Mouse (Mus musculus): ENCODE results near the gene Pttg1.
A peak's percentile ranks its signal among the peaks of the same experiment; 100 is the strongest.

The Pttg1 gene

DNA sequence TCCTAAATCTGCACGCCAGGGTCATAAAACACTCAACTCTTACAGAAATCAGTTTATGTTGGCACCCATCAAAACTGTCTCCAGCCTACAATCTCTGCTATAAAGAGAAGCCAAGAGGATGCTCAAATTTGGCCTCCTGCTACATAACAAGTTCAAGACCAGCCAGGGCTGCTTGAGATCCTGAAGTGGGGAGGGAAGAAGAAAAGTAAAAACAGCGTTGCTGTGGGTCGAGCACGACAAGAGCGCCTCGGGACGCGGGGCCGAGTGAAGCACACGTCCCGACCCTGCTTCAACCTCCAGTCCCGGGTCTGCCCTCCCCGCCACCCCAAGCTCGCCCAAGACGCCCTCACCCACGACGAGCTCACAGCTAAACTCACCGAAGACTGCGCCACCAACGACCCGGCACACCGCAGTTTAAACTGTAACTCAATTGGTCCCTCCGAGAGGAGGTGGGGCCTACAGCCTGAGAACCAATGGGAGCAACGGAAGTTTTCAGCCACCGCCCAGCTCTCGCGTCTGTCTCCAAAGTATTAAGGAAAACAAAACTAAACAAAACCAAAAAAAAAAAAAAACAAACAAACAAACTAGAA, at the start of gene Pttg1:
Pttg1 (minus strand) TSS at position 428 of the 590 bp plus-strand sequence.
- peak; percentile 93 for DNase-seq (ENCODE audit: low read depth, low spot score)

DNA sequence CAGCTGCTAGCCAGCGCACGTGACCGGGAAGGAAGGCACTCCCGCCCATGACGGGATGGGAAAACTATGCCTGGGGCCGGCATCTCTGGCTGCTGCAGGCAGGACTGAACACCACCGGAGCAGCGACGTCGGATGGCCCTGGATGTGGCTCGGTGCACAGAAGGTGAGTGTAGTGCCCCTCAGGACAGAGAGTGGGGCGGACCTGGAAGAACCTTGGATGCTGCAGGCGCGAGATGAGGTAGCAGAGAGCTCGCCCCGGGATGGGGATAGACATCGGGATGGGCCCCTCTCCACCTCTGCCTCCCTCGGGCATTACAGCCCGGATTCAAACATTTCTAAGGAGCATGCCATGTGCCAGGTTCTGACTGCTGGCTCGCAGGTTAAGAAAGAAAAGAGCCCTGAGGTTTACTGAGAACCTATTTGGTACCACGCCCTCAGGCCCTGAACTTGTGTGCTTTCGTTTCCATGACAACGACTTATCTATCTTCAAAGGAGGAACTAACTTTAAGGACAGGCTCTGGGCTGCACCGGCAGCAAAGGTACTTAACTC, 48.2 kb upstream of the Pttg1 start, which contains the start of gene C1qtnf2:
C1qtnf2 (plus strand) TSS at position 52 of the 550 bp plus-strand sequence.
- peak; percentile 52 for DNase-seq (ENCODE audit: low read depth, low spot score)

DNA sequence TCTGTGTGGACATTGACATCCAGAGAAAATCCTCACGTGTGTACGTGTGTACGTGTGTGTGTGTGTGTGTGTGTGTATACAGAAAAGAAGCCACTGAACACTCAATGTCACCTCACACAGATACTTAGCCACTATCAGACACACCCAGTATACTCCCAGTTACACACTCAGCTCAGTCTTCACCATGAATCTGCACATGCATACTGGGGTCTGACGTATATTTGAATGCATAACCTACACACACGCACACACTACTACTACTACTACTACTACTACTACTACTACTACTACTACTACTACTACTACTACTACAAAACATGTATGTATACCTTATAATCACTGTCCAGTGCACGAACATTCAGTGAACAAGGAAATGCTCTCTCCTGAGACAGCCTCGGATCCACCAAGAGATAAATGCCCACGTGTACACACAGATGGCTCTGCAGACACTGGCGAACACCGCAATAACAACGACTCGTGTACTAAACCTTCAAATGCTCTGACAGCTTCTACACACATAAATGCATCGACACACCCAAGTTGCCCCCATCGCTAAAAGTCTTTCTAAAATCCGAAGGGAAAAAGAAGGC, 47.7 kb upstream of the Pttg1 start:
- no peak for DNase-seq (ENCODE audit: low read depth, low spot score)

DNA sequence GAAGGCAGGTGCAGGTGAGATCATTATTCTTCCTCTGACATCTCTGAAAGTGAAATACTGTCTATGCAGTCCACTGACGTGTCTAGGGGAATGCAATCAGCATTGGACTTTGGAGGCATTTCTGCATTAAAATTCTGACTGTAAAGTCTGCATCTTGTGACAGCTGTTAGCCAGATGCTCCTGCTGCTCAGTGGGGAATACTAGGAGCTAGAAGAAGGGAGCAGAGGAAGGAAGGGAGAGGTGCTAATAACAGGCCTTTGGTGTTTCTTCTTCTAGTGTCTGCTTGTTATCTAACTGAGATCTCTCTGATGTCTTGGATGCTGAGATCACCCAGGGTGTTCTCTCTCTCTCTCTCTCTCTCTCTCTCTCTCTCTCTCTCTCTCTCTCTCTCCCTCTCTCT, 47.1 kb upstream of the Pttg1 start:
- no peak for DNase-seq (ENCODE audit: low read depth, low spot score)

DNA sequence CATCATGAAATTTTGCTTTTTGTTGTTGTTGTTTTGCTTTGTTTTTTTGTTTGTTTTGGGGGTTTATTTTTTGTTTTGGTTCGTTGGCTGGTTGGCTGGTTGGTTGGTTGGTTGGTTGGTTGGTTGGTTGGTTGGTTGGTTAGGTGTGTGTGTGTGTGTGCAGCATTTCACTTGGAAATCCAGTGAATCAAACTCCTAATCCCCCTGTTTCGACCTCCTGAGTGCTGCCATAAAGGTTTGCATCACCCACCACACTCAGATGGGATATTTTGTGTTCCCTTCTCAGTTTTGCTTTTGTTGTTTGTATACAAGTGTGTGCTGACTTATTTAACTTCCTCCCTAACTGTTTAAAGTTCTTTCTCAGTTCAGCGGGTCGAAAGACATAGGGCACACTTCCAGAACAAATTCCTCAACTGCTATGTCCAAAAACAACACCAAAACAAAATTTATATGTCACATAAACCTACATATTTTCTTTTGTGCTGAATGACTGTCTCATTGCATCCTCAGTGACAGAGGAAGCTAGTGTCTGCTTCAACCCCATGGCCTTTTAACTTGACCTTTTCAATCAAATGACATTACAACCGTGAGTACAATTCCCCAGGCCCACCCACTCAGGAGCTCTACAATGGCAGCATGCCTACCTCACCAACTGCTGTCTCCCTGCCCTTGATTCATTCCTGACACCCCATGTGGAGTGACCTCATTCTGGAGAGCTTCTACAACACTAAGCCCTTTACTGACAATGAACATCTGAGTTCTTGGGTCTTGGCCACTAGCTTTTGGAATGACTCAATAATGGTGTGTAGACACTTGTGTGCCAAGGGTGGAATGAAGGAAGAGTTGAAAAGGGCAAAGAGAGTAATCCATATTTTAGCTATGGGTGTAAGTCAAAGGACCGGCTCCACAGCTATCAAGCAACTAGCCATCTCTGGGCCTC, 45.1 kb upstream of the Pttg1 start:
- DNase-seq (ENCODE audit: low read depth, low spot score) = no peak

DNA sequence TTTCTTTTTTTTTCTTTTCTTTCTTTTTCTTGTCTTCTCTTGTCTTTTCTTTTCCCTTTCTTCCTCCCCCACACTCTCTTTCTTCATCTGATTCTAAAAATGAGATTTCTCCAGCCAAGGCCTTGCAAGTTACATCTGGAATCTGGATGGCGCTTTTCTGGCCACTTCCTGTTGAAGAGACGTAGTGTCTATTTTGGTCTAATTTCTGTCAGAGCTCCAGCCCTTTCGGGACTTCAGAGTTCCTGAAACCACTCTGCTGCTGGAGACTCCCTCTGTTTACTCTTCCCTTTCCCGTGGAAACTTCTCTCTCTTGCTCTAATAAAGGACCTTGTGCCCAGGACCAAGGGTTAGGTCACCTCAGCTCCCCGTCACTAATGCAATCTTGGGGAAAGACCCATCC, 44.1 kb upstream of the Pttg1 start:
- DNase-seq (ENCODE audit: low read depth, low spot score) = no peak

DNA sequence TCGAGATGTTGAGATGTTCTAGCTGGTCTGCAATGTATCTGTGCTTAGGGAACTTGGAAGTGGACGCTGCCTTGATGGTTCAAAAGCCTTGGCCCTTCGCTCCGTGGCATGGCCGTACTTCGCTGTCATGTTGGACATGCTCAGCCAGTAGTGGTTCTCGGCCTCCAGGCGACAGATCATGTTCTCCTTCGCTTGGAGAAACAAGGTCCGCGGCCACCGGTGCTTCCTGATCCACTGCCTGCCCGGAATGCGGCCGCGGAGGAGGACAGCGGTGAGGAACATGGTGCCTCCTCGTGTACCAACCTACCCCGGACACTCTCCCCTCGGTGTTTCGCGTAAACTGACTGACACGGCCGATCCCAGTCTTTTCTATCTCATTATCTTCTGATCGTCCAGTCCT, 37.2 kb upstream of the Pttg1 start:
- no peak for DNase-seq (ENCODE audit: low read depth, low spot score)

DNA sequence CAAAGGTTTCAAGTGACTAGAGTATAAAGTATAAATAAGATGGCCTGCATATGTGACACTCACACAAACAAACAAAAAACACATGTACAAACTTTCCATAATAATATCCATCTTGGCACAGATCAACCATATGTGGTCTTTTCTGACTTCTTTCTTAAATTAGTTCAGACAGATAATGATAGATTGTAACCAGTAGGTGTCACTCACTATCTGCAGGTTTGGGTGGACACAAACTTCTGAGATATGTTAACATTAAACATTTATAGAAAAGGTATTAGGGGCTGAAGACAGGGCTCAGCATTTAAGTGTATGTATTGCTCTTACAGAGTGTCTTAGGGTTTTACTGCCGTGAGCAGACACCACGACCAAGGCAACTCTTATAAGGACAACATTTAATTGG, 26.2 kb upstream of the Pttg1 start:
- no peak for DNase-seq (ENCODE audit: low read depth, low spot score)

DNA sequence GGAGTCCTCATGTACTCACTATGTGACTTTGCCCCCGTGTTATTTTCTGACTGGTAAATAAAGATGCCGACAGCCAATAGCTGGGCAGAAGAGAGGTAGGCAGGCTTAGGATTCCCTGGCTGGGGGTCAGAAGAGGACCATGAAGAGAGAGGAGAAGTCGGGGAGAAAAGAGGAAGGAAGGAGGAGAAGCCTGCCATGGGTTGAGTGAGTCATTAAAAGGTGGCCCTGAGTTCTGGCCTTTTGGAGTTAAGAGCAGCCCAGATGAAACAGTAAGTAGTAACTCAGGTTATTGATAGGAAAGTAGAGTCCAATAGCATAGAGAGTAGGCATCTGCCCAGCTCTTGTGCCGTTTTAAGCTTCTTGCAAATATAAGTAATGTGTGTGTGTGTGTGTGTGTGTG, 25.3 kb upstream of the Pttg1 start:
- DNase-seq (ENCODE audit: low read depth, low spot score) = no peak

DNA sequence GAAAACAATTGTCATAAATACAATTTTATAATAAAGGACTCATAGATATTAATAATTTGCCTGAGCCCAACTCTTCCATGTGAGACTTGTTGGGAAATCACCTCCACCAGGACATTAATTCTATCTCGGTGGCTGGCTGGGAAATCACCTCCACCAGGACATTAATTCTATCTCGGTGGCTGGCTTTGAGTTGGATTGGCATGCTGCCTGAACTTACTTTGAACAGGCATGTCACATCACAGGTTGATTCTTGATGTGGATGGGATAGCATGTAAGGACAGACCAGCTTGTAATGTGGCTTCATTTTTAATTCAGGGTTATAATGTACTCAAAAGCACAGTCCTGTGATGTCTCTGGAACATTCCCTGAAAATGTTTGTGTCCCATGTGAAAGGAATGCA, 23.9 kb upstream of the Pttg1 start:
- DNase-seq (ENCODE audit: low read depth, low spot score) = no peak

DNA sequence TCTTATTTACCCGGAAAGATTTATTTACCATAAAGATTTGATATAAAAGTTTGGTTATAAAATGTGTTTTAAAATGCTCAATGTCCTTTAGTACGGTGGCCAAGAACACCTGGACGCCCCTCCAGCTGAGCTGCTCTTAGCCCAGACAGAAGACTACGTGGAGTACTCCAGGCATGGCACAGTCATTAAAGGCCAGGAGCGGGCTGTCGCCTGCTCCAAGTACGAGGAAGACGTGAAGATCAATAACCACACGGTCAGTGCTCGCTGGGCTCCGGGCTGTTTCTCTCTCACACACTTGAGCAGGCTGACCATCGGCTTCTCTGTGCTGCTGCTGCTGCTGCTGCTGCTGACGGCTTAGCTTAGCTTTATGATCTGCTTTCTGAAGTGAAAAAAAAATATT, 17.1 kb upstream of the Pttg1 start:
- DNase-seq (ENCODE audit: low read depth, low spot score) = no peak

DNA sequence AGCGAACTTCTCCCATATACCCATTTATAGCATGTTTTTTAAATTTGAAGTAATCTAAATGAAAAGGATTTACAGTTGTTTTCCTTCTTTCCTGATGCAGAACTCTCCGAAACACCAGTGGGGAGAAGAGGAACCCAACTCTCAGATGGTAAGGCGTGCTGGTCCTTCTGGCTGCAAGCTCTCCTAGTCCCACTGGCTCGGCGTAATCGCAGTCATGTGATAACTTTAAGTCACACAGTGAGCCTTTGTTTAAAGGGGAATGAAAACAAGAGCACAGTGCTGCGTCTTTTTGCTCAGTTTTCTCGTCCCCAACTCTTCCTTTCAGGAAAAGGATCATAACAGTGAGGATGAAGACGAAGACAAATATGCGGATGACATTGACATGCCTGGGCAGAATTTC, 15.1 kb upstream of the Pttg1 start:
- no peak for DNase-seq (ENCODE audit: low read depth, low spot score)

DNA sequence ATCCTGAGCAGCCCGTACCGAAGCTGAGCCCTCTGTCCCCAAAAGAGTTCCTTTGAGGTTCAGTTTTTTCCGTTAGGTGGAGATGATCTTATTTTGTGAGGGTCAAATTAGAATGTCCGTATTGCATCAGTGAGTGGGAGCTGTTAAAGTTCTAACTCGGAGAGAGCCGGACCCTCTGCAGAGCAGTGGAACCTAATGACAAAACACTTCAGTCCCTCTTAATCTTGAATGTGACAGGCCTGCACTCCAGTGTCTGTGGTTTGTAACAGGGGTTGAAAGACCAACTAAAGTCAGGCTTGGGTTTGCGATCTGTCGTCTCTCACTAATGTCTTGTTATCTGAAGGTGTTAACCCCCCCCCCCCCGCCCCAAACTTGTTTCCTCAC, 8.0 kb upstream of the Pttg1 start:
- no peak for DNase-seq (ENCODE audit: low read depth, low spot score)

DNA sequence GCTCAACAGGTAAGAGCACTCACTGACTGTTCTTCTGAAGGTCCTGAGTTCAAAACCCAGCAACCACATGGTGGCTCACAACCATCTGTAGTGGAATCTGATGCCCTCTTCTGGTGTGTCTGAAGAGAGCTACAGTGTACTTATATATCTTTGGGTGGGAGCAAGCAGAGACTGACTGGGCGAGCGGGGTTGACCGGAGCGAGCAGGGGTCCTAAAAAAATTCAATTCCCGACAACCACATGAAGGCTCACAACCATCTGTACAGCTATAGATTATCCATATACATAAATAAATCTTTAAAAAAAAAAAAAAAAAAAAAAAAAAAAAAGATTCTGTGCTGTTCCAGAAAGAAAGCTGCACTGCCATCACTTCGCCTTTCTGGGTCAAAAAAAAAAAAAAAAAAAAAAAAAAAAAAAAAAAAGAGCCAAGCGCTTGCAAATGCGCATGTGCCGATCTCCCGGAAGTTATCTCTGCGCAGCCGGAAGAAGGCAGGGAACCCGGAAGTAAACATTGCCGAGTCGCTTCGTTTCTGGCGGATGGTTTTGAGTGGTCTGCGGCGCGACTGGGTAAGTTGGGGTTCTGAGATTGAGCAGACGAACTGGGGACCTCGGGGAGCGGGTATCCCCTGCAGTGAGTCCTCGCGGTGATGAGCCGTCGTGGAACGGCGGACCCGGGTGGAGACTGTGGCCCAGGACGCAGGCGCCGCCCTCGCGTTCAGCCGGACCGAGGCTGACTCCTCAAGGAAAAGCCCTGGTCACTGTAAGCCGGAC, 7.4 kb upstream of the Pttg1 start, which contains the start of gene Slu7:
Slu7 (plus strand) TSS at position 491 of the 770 bp plus-strand sequence.
- DNase-seq (ENCODE audit: low read depth, low spot score) = peak; percentile 89

DNA sequence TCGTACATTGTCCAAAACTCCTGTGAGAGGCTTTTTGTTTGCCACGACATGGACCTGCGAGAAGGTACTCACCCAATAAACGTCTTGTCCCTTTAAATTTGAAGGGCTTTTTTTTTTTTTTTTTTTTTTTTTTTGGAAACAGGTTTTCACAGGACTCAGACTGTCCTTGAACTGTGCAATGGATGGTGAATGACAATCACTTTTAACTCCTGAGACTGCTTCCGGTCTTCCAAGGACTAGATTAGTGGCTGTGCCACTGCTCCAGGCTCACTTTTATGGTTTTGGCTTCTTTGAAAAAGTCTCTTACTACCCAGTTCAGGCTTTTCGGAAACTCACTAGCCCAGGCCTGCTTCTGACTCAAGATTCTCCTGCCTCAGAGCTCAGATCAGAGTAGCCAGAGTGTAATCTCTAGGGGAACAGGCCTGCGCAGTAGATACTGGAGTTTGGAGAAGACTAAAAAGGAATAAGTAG, 398 bp upstream of the Pttg1 start:
- DNase-seq (ENCODE audit: low read depth, low spot score) = no peak

DNA sequence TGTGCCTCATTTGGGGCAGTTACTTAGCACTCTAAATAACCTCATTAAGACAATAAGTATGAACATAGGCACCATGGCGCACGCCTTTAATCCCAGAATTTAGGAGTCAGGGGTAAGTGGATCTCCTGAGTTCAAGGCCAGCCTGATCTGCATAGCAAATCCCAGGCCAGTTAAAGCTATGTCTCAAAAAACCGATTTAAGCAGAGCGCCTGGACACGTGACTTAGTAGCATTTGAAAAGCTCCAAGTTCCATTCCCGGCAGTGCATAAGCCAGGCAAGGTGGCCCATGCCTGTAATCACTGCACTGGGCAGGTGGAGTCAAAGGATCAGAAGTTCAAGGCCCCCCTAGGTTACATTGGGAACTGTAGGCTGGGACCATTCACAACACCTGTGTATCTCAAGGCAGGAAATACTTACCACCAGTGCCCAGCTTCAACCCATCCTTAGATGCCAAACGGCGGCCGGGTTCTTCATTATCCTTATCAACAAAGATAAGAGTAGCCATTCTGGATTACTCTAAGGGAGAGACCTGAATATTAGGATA, 813 bp downstream of the Pttg1 start:
- DNase-seq (ENCODE audit: low read depth, low spot score) = no peak

DNA sequence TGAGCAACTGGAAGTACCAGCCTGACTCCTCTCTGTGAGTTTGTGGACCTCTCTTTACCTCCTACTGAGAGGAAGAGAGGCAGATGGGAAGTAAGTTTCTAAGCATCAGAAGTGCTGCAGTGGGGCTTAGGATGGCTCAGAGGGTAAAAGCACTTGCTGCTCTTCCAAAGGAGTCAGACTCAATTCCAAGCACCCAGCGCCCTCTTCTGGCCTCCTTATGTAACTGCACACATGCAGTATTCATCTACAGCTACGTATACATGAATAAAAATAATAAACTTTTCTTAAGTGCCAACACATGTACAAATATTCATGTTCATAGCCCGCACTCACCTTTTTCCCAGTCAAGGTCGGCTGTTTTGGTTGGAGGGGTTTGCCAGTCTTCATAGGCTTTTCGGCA, 1.7 kb downstream of the Pttg1 start:
- DNase-seq (ENCODE audit: low read depth, low spot score) = no peak

DNA sequence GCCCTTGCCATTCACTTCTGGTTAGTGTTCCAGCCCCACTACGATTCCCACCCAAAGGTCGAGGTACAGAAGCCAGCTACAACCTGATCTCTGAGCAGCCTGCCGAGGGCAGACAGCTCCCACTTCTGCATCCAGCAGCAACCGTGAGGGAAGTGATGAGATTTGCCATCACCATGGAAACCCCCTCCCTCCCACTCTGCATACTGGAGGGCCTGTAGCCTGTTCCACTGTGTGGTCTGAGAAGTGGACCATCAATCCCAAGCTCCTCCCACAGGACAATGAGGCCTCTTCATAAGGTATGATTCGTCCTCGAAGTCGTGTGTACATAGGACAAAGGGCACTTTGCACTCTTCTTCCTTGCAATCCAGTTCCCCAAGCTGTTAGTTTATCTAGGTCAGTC, 8.8 kb downstream of the Pttg1 start:
- no peak for DNase-seq (ENCODE audit: low read depth, low spot score)

DNA sequence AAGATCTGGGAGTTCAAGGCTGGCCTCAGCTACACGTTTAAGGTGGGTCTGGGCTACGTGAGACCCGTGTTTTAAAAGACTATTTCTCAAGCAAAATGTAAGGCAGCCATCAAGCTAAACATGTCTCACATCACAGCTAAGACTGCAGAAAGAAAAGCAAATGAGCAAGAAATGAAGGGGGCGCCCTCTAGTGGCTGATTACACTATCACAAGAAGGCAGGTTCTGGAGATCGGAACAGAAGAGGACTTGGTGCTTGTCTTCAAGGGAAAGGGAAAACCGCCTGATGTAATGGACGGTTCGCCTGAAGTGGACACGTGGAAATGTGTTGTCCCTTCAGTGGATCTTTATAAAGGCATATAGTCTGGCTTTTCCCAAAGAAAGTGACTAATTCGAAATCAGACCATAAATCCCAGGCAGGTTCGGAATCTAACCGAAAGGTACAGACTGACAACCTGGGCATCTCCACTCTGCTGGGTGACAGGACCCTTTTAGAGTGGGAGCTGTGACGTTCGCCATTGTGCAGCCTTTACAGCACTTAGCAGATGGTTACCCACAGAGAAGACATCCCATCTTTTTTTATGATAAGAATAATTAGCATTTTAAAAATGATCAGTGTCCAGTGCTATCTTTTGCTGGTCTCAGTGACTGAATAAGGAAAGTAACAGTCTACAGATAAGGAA, 13.1 kb downstream of the Pttg1 start:
- DNase-seq (ENCODE audit: low read depth, low spot score) = peak; percentile 74

DNA sequence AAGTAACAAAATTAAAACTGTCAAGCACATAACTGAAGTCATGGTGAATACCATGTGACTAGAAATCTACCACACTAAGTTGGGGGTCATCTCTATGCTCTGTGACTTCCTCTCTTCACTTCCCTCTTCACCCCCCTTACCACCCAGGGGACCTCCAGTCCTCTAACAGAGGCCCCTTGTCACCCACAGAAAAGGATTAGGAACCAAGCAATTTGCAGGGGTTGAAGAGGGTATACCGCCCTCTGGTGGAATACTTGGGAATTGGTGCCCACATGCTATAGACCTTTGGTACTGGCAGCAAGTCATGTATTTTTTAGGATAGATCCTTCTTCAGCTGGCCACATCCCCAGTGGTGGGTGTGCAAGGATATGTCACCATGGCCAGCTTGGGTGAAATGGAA, 14.6 kb downstream of the Pttg1 start:
- DNase-seq (ENCODE audit: low read depth, low spot score) = peak; percentile 78

DNA sequence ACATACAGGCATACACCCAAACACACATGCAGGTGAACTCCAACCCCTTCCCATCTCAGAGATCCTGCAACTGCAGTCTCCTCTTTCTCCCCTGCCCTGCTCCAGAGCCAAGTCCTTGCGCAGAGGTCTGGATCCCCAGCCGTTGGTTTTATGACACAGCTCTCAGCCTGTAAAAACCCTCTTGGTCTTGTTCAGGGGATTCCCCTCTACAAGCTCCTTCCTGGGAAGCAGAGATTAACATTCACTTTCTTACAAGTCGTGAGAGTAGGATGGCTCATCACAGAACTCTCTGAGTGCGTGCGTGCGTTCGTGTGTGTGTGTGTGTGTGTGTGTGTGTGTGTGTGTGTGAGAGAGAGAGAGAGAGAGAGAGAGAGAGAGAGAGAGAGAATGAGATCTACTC, 15.8 kb downstream of the Pttg1 start:
- peak; percentile 39 for DNase-seq (ENCODE audit: low read depth, low spot score)
